Mouse (Mus musculus): ENCODE results near the gene Hist1h2bk. TPM values are rescaled to one million over a fixed set of nuclear protein-coding genes. Genes with fewer than 3 reads are reported as not detected.

The Hist1h2bk gene
- polyA plus RNA-seq, 1 experiment from 2014 or later: 1.7 TPM

GRCm38 (mm10) chr13:21999147-21999546, 36.5 kb upstream of the Hist1h2bk start:
- Histone ChIP-seq H3K9ac (no peak overlapping the region), H3K4me2 (no peak overlapping the region), H3K27me3 (peaks cover 85% of the 10 kb centered on the region), H3K27ac (no peak overlapping the region), H3K36me3 (no peaks in the 10 kb centered on the region), H3K9me3 (replicated peaks) (no peaks in the 10 kb centered on the region), H3K4me1 (replicated peaks) (peaks cover 19% of the 10 kb centered on the region), H3K4me3 (no peak overlapping the region)
- ATAC-seq (replicated peaks; ENCODE audit: insufficient number of reproducible peaks, insufficient read depth, low FRiP score, low read depth): no peak
- WGBS: 41% methylated on average over 4 of the region's 4 CpGs

GRCm38 (mm10) chr13:22001346-22001745, 34.3 kb upstream of the Hist1h2bk start:
- WGBS: 53% methylated on average over 2 of the region's 2 CpGs
- no peak overlapping the region for H3K4me2 ChIP-seq

GRCm38 (mm10) chr13:22001823-22002222, 33.8 kb upstream of the Hist1h2bk start:
- ATAC-seq (replicated peaks; ENCODE audit: insufficient number of reproducible peaks, insufficient read depth, low FRiP score, low read depth): no peak
- H3K9ac ChIP-seq: no peak overlapping the region
- 21% methylated on average over 5 of the region's 5 CpGs for WGBS
- no peaks in the 10 kb centered on the region for H3K36me3 ChIP-seq
- H3K9me3 ChIP-seq (replicated peaks): no peaks in the 10 kb centered on the region
- no peak overlapping the region for H3K27ac ChIP-seq
- H3K4me3 ChIP-seq: no peak overlapping the region
- peaks cover 22% of the 10 kb centered on the region for H3K4me1 ChIP-seq (replicated peaks)
- no peak overlapping the region for H3K4me2 ChIP-seq
- peaks cover 99% of the 10 kb centered on the region for H3K27me3 ChIP-seq

More at GRCm38 (mm10) chr13:22001346-22001745, 34.3 kb upstream of the Hist1h2bk start:
- H3K9me3 ChIP-seq (replicated peaks): no peaks in the 10 kb centered on the region
- H3K36me3 ChIP-seq: no peaks in the 10 kb centered on the region
- no peak overlapping the region for H3K9ac ChIP-seq
- no peak overlapping the region for H3K4me3 ChIP-seq
- H3K27me3 ChIP-seq: peaks cover 98% of the 10 kb centered on the region
- H3K27ac ChIP-seq: no peak overlapping the region
- ATAC-seq (replicated peaks; ENCODE audit: insufficient number of reproducible peaks, insufficient read depth, low FRiP score, low read depth): no peak
- peaks cover 18% of the 10 kb centered on the region for H3K4me1 ChIP-seq (replicated peaks)

- peak overlapping the region; percentile 93 for H3K4me2 ChIP-seq
- no peaks in the 10 kb centered on the region for H3K9me3 ChIP-seq (replicated peaks)
- H3K9ac ChIP-seq: peak overlapping the region; percentile 53
- WGBS: under 1% methylated on average over 45 of the region's 45 CpGs
- peak; percentile 60 for ATAC-seq (replicated peaks; ENCODE audit: insufficient number of reproducible peaks, insufficient read depth, low FRiP score, low read depth)
- no peak overlapping the region for H3K27ac ChIP-seq
- peaks cover 19% of the 10 kb centered on the region for H3K4me1 ChIP-seq (replicated peaks)
- H3K36me3 ChIP-seq: no peaks in the 10 kb centered on the region
- H3K27me3 ChIP-seq: peaks cover 99% of the 10 kb centered on the region
- H3K4me3 ChIP-seq: peak overlapping the region; percentile 64
Measured at GRCm38 (mm10) chr13:22005605-22006333, 29.9 kb upstream of the Hist1h2bk start.

GRCm38 (mm10) chr13:22006334-22007120, 29.1 kb upstream of the Hist1h2bk start:
- Histone ChIP-seq H3K4me2 (peak overlapping the region; percentile 93), H3K27me3 (peaks cover 96% of the 10 kb centered on the region), H3K9me3 (replicated peaks) (no peaks in the 10 kb centered on the region), H3K9ac (peak overlapping the region; percentile 53), H3K27ac (no peak overlapping the region; the same call in 1 of the 2 replicates), H3K36me3 (no peaks in the 10 kb centered on the region), H3K4me1 (replicated peaks) (peaks cover 19% of the 10 kb centered on the region), H3K4me3 (peak overlapping the region; percentile 64)
- under 1% methylated on average over 38 of the region's 38 CpGs for WGBS
- ATAC-seq (replicated peaks; ENCODE audit: insufficient number of reproducible peaks, insufficient read depth, low FRiP score, low read depth): peak; percentile 66

GRCm38 (mm10) chr13:22007121-22007510, 28.6 kb upstream of the Hist1h2bk start:
- peaks cover 19% of the 10 kb centered on the region for H3K4me1 ChIP-seq (replicated peaks)
- H3K27me3 ChIP-seq: peaks cover 95% of the 10 kb centered on the region
- H3K9ac ChIP-seq: no peak overlapping the region
- H3K9me3 ChIP-seq (replicated peaks): no peaks in the 10 kb centered on the region
- WGBS: 6% methylated on average over 18 of the region's 18 CpGs
- H3K36me3 ChIP-seq: no peaks in the 10 kb centered on the region
- no peak overlapping the region for H3K27ac ChIP-seq
- no peak for ATAC-seq (replicated peaks; ENCODE audit: insufficient number of reproducible peaks, insufficient read depth, low FRiP score, low read depth)
- H3K4me3 ChIP-seq: peak overlapping the region; percentile 64
- peak overlapping the region; percentile 93 for H3K4me2 ChIP-seq

GRCm38 (mm10) chr13:22007872-22008271, 27.8 kb upstream of the Hist1h2bk start:
- H3K27ac ChIP-seq: no peak overlapping the region
- WGBS: 56% methylated on average over 7 of the region's 7 CpGs
- no peaks in the 10 kb centered on the region for H3K36me3 ChIP-seq
- peaks cover 95% of the 10 kb centered on the region for H3K27me3 ChIP-seq
- no peak for ATAC-seq (replicated peaks; ENCODE audit: insufficient number of reproducible peaks, insufficient read depth, low FRiP score, low read depth)
- no peak overlapping the region for H3K4me2 ChIP-seq
- H3K4me1 ChIP-seq (replicated peaks): peaks cover 19% of the 10 kb centered on the region
- H3K4me3 ChIP-seq: 0 out of 2 replicates have a peak overlapping the region, but pooled peaks have one; percentile 2
- no peaks in the 10 kb centered on the region for H3K9me3 ChIP-seq (replicated peaks)
- no peak overlapping the region for H3K9ac ChIP-seq

- Histone ChIP-seq H3K9ac (no peak overlapping the region), H3K27me3 (peaks cover 93% of the 10 kb centered on the region)
- WGBS: 74% methylated on average over 3 of the region's 3 CpGs
Measured at GRCm38 (mm10) chr13:22008707-22009106, 27.0 kb upstream of the Hist1h2bk start.

GRCm38 (mm10) chr13:22009642-22010041, 26.0 kb upstream of the Hist1h2bk start, which contains the start of gene Prss16:
Gene Prss16 (minus strand): TSS chr13:22009742.
- Histone ChIP-seq H3K27me3 (peaks cover 93% of the 10 kb centered on the region), H3K36me3 (no peaks in the 10 kb centered on the region), H3K4me2 (no peak within 1 kb of the TSS), H3K4me3 (peak within 1 kb of the TSS; percentile 10; the same call in 1 of the 2 replicates), H3K4me1 (replicated peaks) (peaks cover 28% of the 10 kb centered on the region), H3K9ac (no peak within 1 kb of the TSS), H3K27ac (no peak within 1 kb of the TSS), H3K9me3 (replicated peaks) (no peaks in the 10 kb centered on the region)
- WGBS: 27% methylated on average over 7 of the region's 7 CpGs
- ATAC-seq (replicated peaks; ENCODE audit: insufficient number of reproducible peaks, insufficient read depth, low FRiP score, low read depth): no peak

More at GRCm38 (mm10) chr13:22008707-22009106, 27.0 kb upstream of the Hist1h2bk start:
- H3K9me3 ChIP-seq (replicated peaks): no peaks in the 10 kb centered on the region
- H3K4me1 ChIP-seq (replicated peaks): peaks cover 19% of the 10 kb centered on the region
- H3K4me2 ChIP-seq: no peak overlapping the region
- no peak for ATAC-seq (replicated peaks; ENCODE audit: insufficient number of reproducible peaks, insufficient read depth, low FRiP score, low read depth)
- H3K36me3 ChIP-seq: no peaks in the 10 kb centered on the region
- no peak overlapping the region for H3K4me3 ChIP-seq
- no peak overlapping the region for H3K27ac ChIP-seq

- H3K27me3 ChIP-seq: peaks cover 69% of the 10 kb centered on the region
- H3K4me1 ChIP-seq (replicated peaks): peaks cover 10% of the 10 kb centered on the region
- WGBS: 20% methylated on average over 13 of the region's 13 CpGs
- H3K9ac ChIP-seq: no peak overlapping the region
- H3K36me3 ChIP-seq: no peaks in the 10 kb centered on the region
- no peaks in the 10 kb centered on the region for H3K9me3 ChIP-seq (replicated peaks)
- peak overlapping the region; percentile 21; the same call in 1 of the 2 replicates for H3K4me3 ChIP-seq
- ATAC-seq (replicated peaks; ENCODE audit: insufficient number of reproducible peaks, insufficient read depth, low FRiP score, low read depth): no peak
- no peak overlapping the region for H3K27ac ChIP-seq
- H3K4me2 ChIP-seq: peak overlapping the region; percentile 55
Measured at GRCm38 (mm10) chr13:22013716-22014115, 22.0 kb upstream of the Hist1h2bk start.

- H3K4me1 ChIP-seq (replicated peaks): peaks cover 10% of the 10 kb centered on the region
- H3K27ac ChIP-seq: no peak overlapping the region
- 10% methylated on average over 17 of the region's 17 CpGs for WGBS
- H3K4me2 ChIP-seq: peak overlapping the region; percentile 55
- no peaks in the 10 kb centered on the region for H3K36me3 ChIP-seq
- peaks cover 66% of the 10 kb centered on the region for H3K27me3 ChIP-seq
- no peaks in the 10 kb centered on the region for H3K9me3 ChIP-seq (replicated peaks)
- peak overlapping the region; percentile 28 for H3K4me3 ChIP-seq
- no peak overlapping the region for H3K9ac ChIP-seq
- ATAC-seq (replicated peaks; ENCODE audit: insufficient number of reproducible peaks, insufficient read depth, low FRiP score, low read depth): no peak
Measured at GRCm38 (mm10) chr13:22014411-22014845, 21.2 kb upstream of the Hist1h2bk start.
